ENCODE assay signal across 8 mouse cellular contexts in genomic region chr1:62908508-62908907, GRCm38 (mm10).
A peak's percentile ranks its signal among the peaks of the same experiment; 100 is the strongest.
DNase-seq lines count a peak whose midpoint lies in the region; ATAC-seq and TF ChIP-seq lines count a peak whose summit lies in the region.

No protein-coding gene starts in this region.

- ATAC-seq in midbrain, postnatal 0 days (ENCODE audit: low FRiP score) = no peak
- ATAC-seq in midbrain, embryonic 14.5 days (ENCODE audit: low FRiP score, low TSS enrichment) = no peak
- no peak for ATAC-seq in embryonic facial prominence, embryonic 11.5 days (replicated peaks; ENCODE audit: insufficient number of reproducible peaks, low FRiP score, low TSS enrichment, low read depth)

- TF ChIP-seq CTCF in midbrain, postnatal 0 days (IDR thresholded peaks at IDR 0.05) = no peak
- no peak for TF ChIP-seq CTCF in lung, adult 2 months (IDR thresholded peaks at IDR 0.05; ENCODE audit: insufficient read depth, low read length)

- no peaks in the 10 kb centered on the region for H3K36me3 ChIP-seq in midbrain, postnatal 0 days (ENCODE audit: insufficient read depth, low read length)
- no peaks in the 10 kb centered on the region for H3K36me3 ChIP-seq in midbrain, embryonic 14.5 days (ENCODE audit: control insufficient read depth, insufficient read depth, low read length)
- no peaks in the 10 kb centered on the region for H3K36me3 ChIP-seq in embryonic facial prominence, embryonic 11.5 days (replicated peaks; ENCODE audit: control insufficient read depth, insufficient read depth, low read depth, low read length)

- H3K27ac ChIP-seq in midbrain, postnatal 0 days (ENCODE audit: low read depth, low read length) = no peak overlapping the region
- no peak overlapping the region for H3K27ac ChIP-seq in midbrain, embryonic 14.5 days (replicated peaks; ENCODE audit: low read depth, low read length)
- no peak overlapping the region for H3K27ac ChIP-seq in embryonic facial prominence, embryonic 11.5 days (replicated peaks; ENCODE audit: low read depth, low read length)

- WGBS in midbrain, postnatal 0 days = 81% methylated on average over 6 of the region's 6 CpGs
- 79% methylated on average over 6 of the region's 6 CpGs for WGBS in midbrain, embryonic 14.5 days
- WGBS in embryonic facial prominence, embryonic 11.5 days = 50% methylated on average over 6 of the region's 6 CpGs
- WGBS in lung, adult 2 months = 62% methylated on average over 6 of the region's 6 CpGs

- peak; percentile 74 for DNase-seq in midbrain, postnatal 0 days (ENCODE audit: low spot score)
- no peak for DNase-seq in midbrain, embryonic 14.5 days
- peak; percentile 53 for DNase-seq in embryonic facial prominence, embryonic 11.5 days (ENCODE audit: low spot score)
- peak; percentile 91 for DNase-seq in layer of hippocampus, adult 9-11 months
- DNase-seq in right cerebral cortex, postnatal 25 days = peak; percentile 58
- no peak for DNase-seq in lung, adult 2 months
- DNase-seq in thymus, adult 18-20 months = no peak
- DNase-seq in lung, postnatal 14 days = no peak

- H3K4me1 ChIP-seq in midbrain, postnatal 0 days (ENCODE audit: insufficient read depth, low read length) = no peaks in the 10 kb centered on the region
- H3K4me1 ChIP-seq in midbrain, embryonic 14.5 days (ENCODE audit: control insufficient read depth, insufficient read depth, low read length) = peaks cover 12% of the 10 kb centered on the region
- no peaks in the 10 kb centered on the region for H3K4me1 ChIP-seq in embryonic facial prominence, embryonic 11.5 days (ENCODE audit: control insufficient read depth, insufficient read depth, low read length)
- H3K4me1 ChIP-seq in lung, adult 2 months (ENCODE audit: control insufficient read depth, insufficient read depth, low read length) = no peaks in the 10 kb centered on the region

- TF ChIP-seq POLR2A in lung, adult 2 months (IDR thresholded peaks at IDR 0.05; ENCODE audit: borderline replicate concordance, extremely low read depth, low read depth, low read length) = no peak

- H3K9ac ChIP-seq in midbrain, postnatal 0 days (replicated peaks; ENCODE audit: low read length, poor library complexity, severe bottlenecking) = no peak overlapping the region
- H3K9ac ChIP-seq in midbrain, embryonic 14.5 days (replicated peaks; ENCODE audit: low read length) = no peak overlapping the region
- no peak overlapping the region for H3K9ac ChIP-seq in embryonic facial prominence, embryonic 11.5 days (replicated peaks; ENCODE audit: low read length)

- no peak overlapping the region for H3K4me3 ChIP-seq in midbrain, postnatal 0 days (ENCODE audit: low read depth, low read length)
- H3K4me3 ChIP-seq in midbrain, embryonic 14.5 days (replicated peaks; ENCODE audit: low read depth, low read length) = no peak overlapping the region
- no peak overlapping the region for H3K4me3 ChIP-seq in embryonic facial prominence, embryonic 11.5 days (ENCODE audit: low read depth, low read length)
- no peak overlapping the region for H3K4me3 ChIP-seq in lung, adult 2 months (replicated peaks; ENCODE audit: extremely low read depth, low read depth, low read length)

- no peak overlapping the region for H3K4me2 ChIP-seq in midbrain, postnatal 0 days (ENCODE audit: low read depth, low read length, poor library complexity, severe bottlenecking)
- H3K4me2 ChIP-seq in midbrain, embryonic 14.5 days (ENCODE audit: low read length) = no peak overlapping the region
- no peak overlapping the region for H3K4me2 ChIP-seq in embryonic facial prominence, embryonic 11.5 days (ENCODE audit: low read depth, low read length)

- no peaks in the 10 kb centered on the region for H3K9me3 ChIP-seq in midbrain, postnatal 0 days (ENCODE audit: low read length)
- H3K9me3 ChIP-seq in midbrain, embryonic 14.5 days (ENCODE audit: control insufficient read depth, low read length) = no peaks in the 10 kb centered on the region
- no peaks in the 10 kb centered on the region for H3K9me3 ChIP-seq in embryonic facial prominence, embryonic 11.5 days (replicated peaks; ENCODE audit: control insufficient read depth, low read length)

- no peaks in the 10 kb centered on the region for H3K27me3 ChIP-seq in midbrain, postnatal 0 days (ENCODE audit: insufficient read depth, low read length)
- no peaks in the 10 kb centered on the region for H3K27me3 ChIP-seq in midbrain, embryonic 14.5 days (ENCODE audit: control insufficient read depth, insufficient read depth, low read length)
- no peaks in the 10 kb centered on the region for H3K27me3 ChIP-seq in embryonic facial prominence, embryonic 11.5 days (ENCODE audit: control insufficient read depth, insufficient read depth, low read length)

Comparison
In these comparisons a context has a peak if more than half of its experiments do, and no peak if none do; other contexts are left out.
1. DNase-seq: peak in midbrain, postnatal 0 days (single experiment), embryonic facial prominence, embryonic 11.5 days (single experiment), layer of hippocampus, adult 9-11 months (single experiment) and right cerebral cortex, postnatal 25 days (single experiment); none in midbrain, embryonic 14.5 days (single experiment), lung, adult 2 months (single experiment), thymus, adult 18-20 months (0 of 2) and lung, postnatal 14 days (single experiment).